Comparison of ENCODE assay signal across 14 mouse cellular contexts in the genomic region with DNA sequence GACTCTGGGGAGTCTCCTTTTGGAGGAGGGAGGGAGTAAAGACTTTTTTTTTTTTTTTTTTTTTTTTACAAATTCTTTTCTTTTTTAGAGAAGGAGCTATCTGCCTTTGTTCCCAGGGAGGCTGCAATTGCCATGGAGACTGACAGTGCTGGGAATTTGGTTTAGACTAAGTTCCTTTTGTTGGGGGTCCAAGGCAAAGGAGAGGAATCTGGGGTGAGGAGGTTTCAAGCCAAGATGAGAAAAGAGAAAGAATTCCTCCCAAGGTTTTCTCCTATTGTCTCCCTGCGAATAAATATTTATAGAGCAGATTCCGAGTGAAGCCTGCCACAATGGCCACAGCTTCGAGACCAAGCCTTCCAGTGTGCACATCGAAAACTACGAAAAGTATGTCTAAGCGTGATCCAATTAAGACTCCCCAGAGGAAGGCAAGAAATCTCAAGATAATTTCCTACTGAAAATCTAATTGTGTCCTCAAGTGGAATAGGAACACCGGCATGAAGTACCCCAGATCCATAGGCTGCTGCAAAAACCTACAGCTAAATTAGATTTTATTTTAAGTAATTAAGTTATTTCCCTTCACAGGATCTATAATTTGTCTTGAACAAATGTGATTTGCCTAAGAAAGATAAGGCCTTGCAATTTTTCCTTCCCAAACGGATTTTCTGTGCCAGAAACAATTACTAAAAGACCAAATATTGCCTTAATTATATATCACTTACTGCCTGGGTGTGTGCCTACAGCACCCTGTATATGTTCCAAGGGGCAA. TPM values are rescaled to one million over a fixed set of nuclear protein-coding genes. Genes with fewer than 3 reads are reported as not detected.
A peak's percentile ranks its signal among the peaks of the same experiment; 100 is the strongest.
DNase-seq lines count a peak whose midpoint lies in the region; ATAC-seq lines count a peak whose summit lies in the region.
"Had no signal": no experiment of that assay in that cellular context is flagged by ENCODE, and none has a peak within 500 bp of the region (broad histone marks: within the 10 kb centered on the region; RNA-seq: fewer than 3 reads in every experiment).

No protein-coding gene starts in this region.

- H3K9ac ChIP-seq in forebrain, embryonic 13.5 days = peak overlapping the region; percentile 9; the same call in 1 of the 2 replicates
- H3K9ac ChIP-seq in hindbrain, embryonic 16.5 days (ENCODE audit: low read depth, low read length) = no peak overlapping the region
- no peak overlapping the region for H3K9ac ChIP-seq in neural tube, embryonic 13.5 days
- no peak overlapping the region for H3K9ac ChIP-seq in kidney, embryonic 16.5 days (replicated peaks; ENCODE audit: low read length)
- H3K9ac ChIP-seq: kidney, embryonic 15.5 days; limb, embryonic 13.5 days had no signal

- H3K4me1 ChIP-seq in forebrain, embryonic 13.5 days = peaks cover 51% of the 10 kb centered on the region
- no peaks in the 10 kb centered on the region for H3K4me1 ChIP-seq in hindbrain, embryonic 16.5 days (ENCODE audit: control insufficient read depth, insufficient read depth, low read depth, low read length)
- peaks cover 50% of the 10 kb centered on the region for H3K4me1 ChIP-seq in neural tube, embryonic 13.5 days (replicated peaks)
- H3K4me1 ChIP-seq in kidney, embryonic 16.5 days (ENCODE audit: insufficient read depth, low read length) = peaks cover 5% of the 10 kb centered on the region; the same call in 1 of the 2 replicates

- 0 out of 2 replicates have a peak, but pooled peaks cover 6% of the 10 kb centered on the region for H3K27me3 ChIP-seq in forebrain, embryonic 13.5 days
- no peaks in the 10 kb centered on the region for H3K27me3 ChIP-seq in hindbrain, embryonic 16.5 days (replicated peaks; ENCODE audit: control insufficient read depth, insufficient read depth, low read length)
- H3K27me3 ChIP-seq in neural tube, embryonic 13.5 days = peaks cover 3% of the 10 kb centered on the region; the same call in 1 of the 2 replicates
- H3K27me3 ChIP-seq in kidney, embryonic 16.5 days (ENCODE audit: insufficient read depth, low read length) = peaks cover 16% of the 10 kb centered on the region

- peak; percentile 81 for DNase-seq in embryo, embryonic 10.5 days (ENCODE audit: low spot score)
- no peak for DNase-seq in lung, postnatal 14 days
- DNase-seq in ovary, postnatal 36 days (ENCODE audit: low spot score) = no peak
- DNase-seq: adrenal gland, postnatal 25 days; gastrocnemius, adult 2 months; lung, adult 2 months had no signal

- peaks cover 15% of the 10 kb centered on the region for H3K36me3 ChIP-seq in forebrain, embryonic 13.5 days (ENCODE audit: poor library complexity, severe bottlenecking)
- no peaks in the 10 kb centered on the region for H3K36me3 ChIP-seq in hindbrain, embryonic 16.5 days (ENCODE audit: control insufficient read depth, insufficient read depth, low read length)
- no peaks in the 10 kb centered on the region for H3K36me3 ChIP-seq in neural tube, embryonic 13.5 days
- H3K36me3 ChIP-seq in kidney, embryonic 16.5 days (ENCODE audit: insufficient read depth, low read length) = no peaks in the 10 kb centered on the region
- H3K36me3 ChIP-seq: limb, embryonic 13.5 days had no signal

- H3K4me2 ChIP-seq in forebrain, embryonic 13.5 days = peak overlapping the region; percentile 22; the same call in 1 of the 2 replicates
- H3K4me2 ChIP-seq in hindbrain, embryonic 16.5 days (ENCODE audit: low read length) = no peak overlapping the region
- peak overlapping the region; percentile 85; the same call in 1 of the 2 replicates for H3K4me2 ChIP-seq in neural tube, embryonic 13.5 days
- no peak overlapping the region for H3K4me2 ChIP-seq in kidney, embryonic 16.5 days (replicated peaks; ENCODE audit: low read depth, low read length)
- H3K4me2 ChIP-seq: heart, embryonic 11.5 days; kidney, embryonic 15.5 days; limb, embryonic 13.5 days had no signal

- 5% methylated on average over 8 of the region's 8 CpGs for WGBS in forebrain, embryonic 13.5 days
- 14% methylated on average over 8 of the region's 8 CpGs for WGBS in hindbrain, embryonic 16.5 days
- WGBS in neural tube, embryonic 13.5 days = 18% methylated on average over 8 of the region's 8 CpGs
- 78% methylated on average over 8 of the region's 8 CpGs for WGBS in kidney, embryonic 16.5 days

- ATAC-seq in forebrain, embryonic 13.5 days = peak; percentile 10; the same call in 1 of the 2 replicates
- ATAC-seq in hindbrain, embryonic 16.5 days = peak; percentile 62
- peak; percentile 64 for ATAC-seq in neural tube, embryonic 13.5 days (ENCODE audit: low read depth)
- ATAC-seq in kidney, embryonic 16.5 days (ENCODE audit: low FRiP score, low TSS enrichment) = no peak

- H3K9me3 ChIP-seq in forebrain, embryonic 13.5 days (replicated peaks) = no peaks in the 10 kb centered on the region
- H3K9me3 ChIP-seq in hindbrain, embryonic 16.5 days (ENCODE audit: control insufficient read depth, low read length) = no peaks in the 10 kb centered on the region
- H3K9me3 ChIP-seq in neural tube, embryonic 13.5 days = 0 out of 2 replicates have a peak, but pooled peaks cover under 1% of the 10 kb centered on the region
- no peaks in the 10 kb centered on the region for H3K9me3 ChIP-seq in kidney, embryonic 16.5 days (ENCODE audit: low read length)
- H3K9me3 ChIP-seq: kidney, embryonic 15.5 days; limb, embryonic 13.5 days had no signal

- 0 out of 2 replicates have a peak overlapping the region, but pooled peaks have one; percentile 27 for H3K27ac ChIP-seq in forebrain, embryonic 13.5 days
- no peak overlapping the region for H3K27ac ChIP-seq in hindbrain, embryonic 16.5 days (ENCODE audit: low read depth, low read length)
- peak overlapping the region; percentile 46 for H3K27ac ChIP-seq in neural tube, embryonic 13.5 days (replicated peaks)
- no peak overlapping the region for H3K27ac ChIP-seq in kidney, embryonic 16.5 days (ENCODE audit: low read length)
- H3K27ac ChIP-seq: gastrocnemius, adult 2 months; kidney, embryonic 15.5 days; limb, embryonic 13.5 days; stomach, postnatal 0 days had no signal

- H3K4me3 ChIP-seq in forebrain, embryonic 13.5 days = no peak overlapping the region
- no peak overlapping the region for H3K4me3 ChIP-seq in hindbrain, embryonic 16.5 days (ENCODE audit: low read length)
- H3K4me3 ChIP-seq in neural tube, embryonic 13.5 days = no peak overlapping the region
- H3K4me3 ChIP-seq in kidney, embryonic 16.5 days (ENCODE audit: low read length) = no peak overlapping the region
- H3K4me3 ChIP-seq: gastrocnemius, adult 2 months; kidney, embryonic 15.5 days; limb, embryonic 13.5 days had no signal

RNA-seq across cellular contexts. Expression of gene Cxcr4, which starts 5.7 kb away (rescaled TPM):
- 5.8 and 9.1 TPM in 2 replicates for polyA plus RNA-seq in forebrain, embryonic 13.5 days (2015; fragmentation: Nextera tagmentation; extraction: Ambion mirVana)
- 5.9 and 8.2 TPM in 2 replicates for polyA plus RNA-seq in hindbrain, embryonic 16.5 days (2015; fragmentation: Nextera tagmentation; extraction: Ambion mirVana)
- polyA plus RNA-seq in neural tube, embryonic 13.5 days (2015; fragmentation: Nextera tagmentation; extraction: Ambion mirVana) = 8.5 and 8.7 TPM in 2 replicates
- polyA plus RNA-seq in kidney, embryonic 16.5 days (2015; fragmentation: Nextera tagmentation; extraction: Ambion mirVana) = 8.7 and 9.0 TPM in 2 replicates

Comparison
In these comparisons a context has a peak if more than half of its experiments do, and no peak if none do; other contexts are left out.
1. H3K27ac ChIP-seq: peak in forebrain, embryonic 13.5 days (single experiment) and neural tube, embryonic 13.5 days (single experiment); none in hindbrain, embryonic 16.5 days (single experiment) and kidney, embryonic 16.5 days (single experiment).
2. H3K4me2 ChIP-seq: peak in forebrain, embryonic 13.5 days (single experiment) and neural tube, embryonic 13.5 days (single experiment); none in hindbrain, embryonic 16.5 days (single experiment) and kidney, embryonic 16.5 days (single experiment).